Mouse (Mus musculus) embryonic facial prominence, embryonic 15.5 days (tissue): ENCODE measurements at regions not wholly inside any gene's neighbourhood (a gene's known extent, or its start where the extent isn't known, plus 50 kb on each side); places are given as distances from the start of the nearest gene placed in this dataset.
A peak's percentile ranks its signal among the peaks of the same experiment; 100 is the strongest.

Source experiments
- ATAC-seq: fragments of 200-750 bp; cut with Nextera tagmentation; 2 replicates; pipeline ENCODE4 v1.8.0; 2017; ENCODE audit warnings: low read depth, moderate TSS enrichment; ENCODE audit not compliant: insufficient number of reproducible peaks, low FRiP score, low TSS enrichment
- H3K27ac ChIP-seq: fragments of 300-500 bp; sonication (generic); replicated peaks from 2 replicates; pipeline ENCODE4 v1.5.1; 2015; ENCODE audit warnings: mild to moderate bottlenecking, inconsistent platforms
- H3K27me3 ChIP-seq: fragments of 300-500 bp; sonication (generic); 2 replicates; pipeline ENCODE4 v1.6.1; 2015; ENCODE audit warnings: inconsistent platforms
- H3K36me3 ChIP-seq: fragments of 300-500 bp; sonication (generic); 2 replicates; pipeline ENCODE4 v1.6.1; 2015; ENCODE audit warnings: mild to moderate bottlenecking, inconsistent platforms
- H3K4me1 ChIP-seq: fragments of 300-500 bp; sonication (generic); 2 replicates; pipeline ENCODE4 v1.6.1; 2015; ENCODE audit warnings: inconsistent platforms
- H3K4me2 ChIP-seq: fragments of 300-500 bp; sonication (generic); replicated peaks from 2 replicates; pipeline ENCODE4 v1.6.1; 2015; ENCODE audit warnings: mild to moderate bottlenecking, inconsistent platforms
- H3K4me3 ChIP-seq: fragments of 300-500 bp; sonication (generic); replicated peaks from 2 replicates; pipeline ENCODE4 v1.5.1; 2015; ENCODE audit warnings: mild to moderate bottlenecking, inconsistent platforms
- H3K9ac ChIP-seq: fragments of 300-500 bp; sonication (generic); 2 replicates; pipeline ENCODE4 v1.6.1; 2015; ENCODE audit warnings: inconsistent platforms
- H3K9me3 ChIP-seq: fragments of 300-500 bp; sonication (generic); replicated peaks from 2 replicates; pipeline ENCODE4 v1.6.1; 2016; ENCODE audit warnings: inconsistent platforms
- WGBS: fragments of 180-500 bp; shearing (Covaris S2); methylation state at CpG from one replicate; pipeline ENCODE4 v1.1.7; 2015; 5-methylcytosine and 5-hydroxymethylcytosine counted together

GRCm38 (mm10) chr12:26130811-26131210, 284.2 kb downstream of the Rnf144a start:
- H3K9ac ChIP-seq = no peak overlapping the region
- H3K4me3 ChIP-seq = no peak overlapping the region
- H3K36me3 ChIP-seq = no peaks in the 10 kb centered on the region
- H3K27me3 ChIP-seq = no peaks in the 10 kb centered on the region
- H3K27ac ChIP-seq = no peak overlapping the region
- WGBS = 79% methylated on average over 8 of the region's 8 CpGs
- H3K9me3 ChIP-seq = no peaks in the 10 kb centered on the region
- no peak for ATAC-seq
- H3K4me1 ChIP-seq = no peaks in the 10 kb centered on the region
- H3K4me2 ChIP-seq = no peak overlapping the region

GRCm38 (mm10) chr12:26130011-26130410, 285.0 kb downstream of the Rnf144a start:
- Histone ChIP-seq H3K27me3 (no peaks in the 10 kb centered on the region), H3K27ac (no peak overlapping the region), H3K4me3 (no peak overlapping the region), H3K4me2 (no peak overlapping the region), H3K36me3 (no peaks in the 10 kb centered on the region), H3K9ac (no peak overlapping the region), H3K4me1 (no peaks in the 10 kb centered on the region), H3K9me3 (no peaks in the 10 kb centered on the region)
- ATAC-seq = no peak
- 81% methylated on average over 3 of the region's 3 CpGs for WGBS

- H3K27me3 ChIP-seq = no peaks in the 10 kb centered on the region
- no peak overlapping the region for H3K27ac ChIP-seq
- no peak for ATAC-seq
- no peaks in the 10 kb centered on the region for H3K4me1 ChIP-seq
- H3K4me3 ChIP-seq = no peak overlapping the region
- no peaks in the 10 kb centered on the region for H3K36me3 ChIP-seq
- no peak overlapping the region for H3K4me2 ChIP-seq
- WGBS = 40% methylated on average over 4 of the region's 4 CpGs
- H3K9me3 ChIP-seq = no peaks in the 10 kb centered on the region
- H3K9ac ChIP-seq = no peak overlapping the region
These were observed 285.5 kb downstream of the Rnf144a start for GRCm38 (mm10) chr12:26129511-26129910.

- Histone ChIP-seq H3K4me1 (no peaks in the 10 kb centered on the region), H3K9ac (no peak overlapping the region), H3K9me3 (no peaks in the 10 kb centered on the region), H3K27me3 (no peaks in the 10 kb centered on the region), H3K4me3 (no peak overlapping the region), H3K27ac (no peak overlapping the region), H3K4me2 (no peak overlapping the region), H3K36me3 (no peaks in the 10 kb centered on the region)
- no peak for ATAC-seq
These were observed 286.2 kb downstream of the Rnf144a start for GRCm38 (mm10) chr12:26128851-26129250.

GRCm38 (mm10) chr12:26126260-26126659, 288.8 kb downstream of the Rnf144a start:
- 84% methylated on average over 9 of the region's 9 CpGs for WGBS
- H3K4me2 ChIP-seq = no peak overlapping the region

GRCm38 (mm10) chr12:26124211-26124610, 290.8 kb downstream of the Rnf144a start:
- ATAC-seq = no peak
- 83% methylated on average over 2 of the region's 2 CpGs for WGBS

More at GRCm38 (mm10) chr12:26126260-26126659, 288.8 kb downstream of the Rnf144a start:
- no peaks in the 10 kb centered on the region for H3K9me3 ChIP-seq
- no peaks in the 10 kb centered on the region for H3K27me3 ChIP-seq
- H3K9ac ChIP-seq = no peak overlapping the region
- no peak for ATAC-seq
- H3K36me3 ChIP-seq = no peaks in the 10 kb centered on the region
- no peak overlapping the region for H3K27ac ChIP-seq
- no peak overlapping the region for H3K4me3 ChIP-seq
- no peaks in the 10 kb centered on the region for H3K4me1 ChIP-seq

GRCm38 (mm10) chr12:26115339-26115912, 299.6 kb downstream of the Rnf144a start:
- Histone ChIP-seq H3K9ac (no peak overlapping the region), H3K4me2 (no peak overlapping the region), H3K9me3 (no peaks in the 10 kb centered on the region), H3K36me3 (no peaks in the 10 kb centered on the region), H3K27ac (peak overlapping the region; percentile 74), H3K4me1 (peaks cover 28% of the 10 kb centered on the region), H3K27me3 (no peaks in the 10 kb centered on the region), H3K4me3 (no peak overlapping the region)
- 40% methylated on average over 9 of the region's 9 CpGs for WGBS
- no peak for ATAC-seq

More at GRCm38 (mm10) chr12:26124211-26124610, 290.8 kb downstream of the Rnf144a start:
- no peaks in the 10 kb centered on the region for H3K9me3 ChIP-seq
- no peaks in the 10 kb centered on the region for H3K4me1 ChIP-seq
- no peak overlapping the region for H3K4me3 ChIP-seq
- H3K4me2 ChIP-seq = no peak overlapping the region
- no peak overlapping the region for H3K9ac ChIP-seq
- no peaks in the 10 kb centered on the region for H3K36me3 ChIP-seq
- no peaks in the 10 kb centered on the region for H3K27me3 ChIP-seq
- no peak overlapping the region for H3K27ac ChIP-seq

- WGBS = 43% methylated on average over 8 of the region's 8 CpGs
- peaks cover 28% of the 10 kb centered on the region for H3K4me1 ChIP-seq
- H3K4me3 ChIP-seq = no peak overlapping the region
- no peaks in the 10 kb centered on the region for H3K9me3 ChIP-seq
- H3K27ac ChIP-seq = peak overlapping the region; percentile 63
- no peak overlapping the region for H3K9ac ChIP-seq
- H3K27me3 ChIP-seq = no peaks in the 10 kb centered on the region
- no peaks in the 10 kb centered on the region for H3K36me3 ChIP-seq
- H3K4me2 ChIP-seq = no peak overlapping the region
- peak; percentile 78 for ATAC-seq
These were observed 302.7 kb downstream of the Rnf144a start for GRCm38 (mm10) chr12:26112166-26113019.

- H3K4me3 ChIP-seq = no peak overlapping the region
- WGBS = 84% methylated on average over 6 of the region's 6 CpGs
- H3K27me3 ChIP-seq = no peaks in the 10 kb centered on the region
These were observed 305.2 kb downstream of the Rnf144a start for GRCm38 (mm10) chr12:26109866-26110265.

GRCm38 (mm10) chr12:26104372-26104771, 310.7 kb downstream of the Rnf144a start:
- no peaks in the 10 kb centered on the region for H3K9me3 ChIP-seq
- WGBS = 83% methylated on average over 3 of the region's 3 CpGs
- no peak overlapping the region for H3K9ac ChIP-seq
- no peak overlapping the region for H3K27ac ChIP-seq
- no peaks in the 10 kb centered on the region for H3K27me3 ChIP-seq
- no peak for ATAC-seq
- no peaks in the 10 kb centered on the region for H3K36me3 ChIP-seq
- H3K4me3 ChIP-seq = no peak overlapping the region
- H3K4me1 ChIP-seq = no peaks in the 10 kb centered on the region
- H3K4me2 ChIP-seq = no peak overlapping the region

More at GRCm38 (mm10) chr12:26109866-26110265, 305.2 kb downstream of the Rnf144a start:
- Histone ChIP-seq H3K27ac (no peak overlapping the region), H3K4me2 (no peak overlapping the region), H3K4me1 (peaks cover 18% of the 10 kb centered on the region), H3K9me3 (no peaks in the 10 kb centered on the region), H3K9ac (no peak overlapping the region), H3K36me3 (no peaks in the 10 kb centered on the region)
- no peak for ATAC-seq

GRCm38 (mm10) chr12:26102384-26102783, 312.7 kb downstream of the Rnf144a start:
- Histone ChIP-seq H3K9ac (no peak overlapping the region), H3K4me3 (no peak overlapping the region), H3K27me3 (no peaks in the 10 kb centered on the region), H3K9me3 (no peaks in the 10 kb centered on the region), H3K4me2 (no peak overlapping the region), H3K27ac (no peak overlapping the region), H3K36me3 (no peaks in the 10 kb centered on the region), H3K4me1 (no peaks in the 10 kb centered on the region)
- WGBS = 73% methylated on average over 4 of the region's 4 CpGs
- ATAC-seq = no peak
